Mouse (Mus musculus) thymus, postnatal 14 days (tissue): Measurements from ENCODE around the gene Ndc1.
"Not testable (repeated sequence)": the region's sequence is repeated elsewhere in the genome, so short reads cannot be mapped to it uniquely, and the experiment has no call there.

Experiments used
- DNase-seq: peaks from one replicate; pipeline ENCODE4 v3.0.0; 2021

Gene Ndc1

GRCm38 (mm10) chr4:107366408-107366807 lies 1.2 kb upstream of the Ndc1 start:
- DNase-seq, result not testable (repeated sequence)

GRCm38 (mm10) chr4:107372304-107372703 lies 4.7 kb downstream of the Ndc1 start:
- no peak for DNase-seq

- DNase-seq, result no peak
Measured at GRCm38 (mm10) chr4:107374677-107375076, 7.1 kb downstream of the Ndc1 start.

- no peak for DNase-seq
Measured at GRCm38 (mm10) chr4:107378954-107379353, 11.4 kb downstream of the Ndc1 start.

GRCm38 (mm10) chr4:107380871-107381270 lies 13.3 kb downstream of the Ndc1 start:
- no peak for DNase-seq

- no peak for DNase-seq
Measured at GRCm38 (mm10) chr4:107387038-107387437, 19.5 kb downstream of the Ndc1 start.

GRCm38 (mm10) chr4:107387465-107387864 lies 19.9 kb downstream of the Ndc1 start:
- DNase-seq, result no peak

GRCm38 (mm10) chr4:107388291-107388690 lies 20.7 kb downstream of the Ndc1 start:
- DNase-seq, result no peak

- no peak for DNase-seq
Measured at GRCm38 (mm10) chr4:107389345-107389744, 21.8 kb downstream of the Ndc1 start.

GRCm38 (mm10) chr4:107393771-107394170 lies 26.2 kb downstream of the Ndc1 start:
- DNase-seq, result no peak

- DNase-seq, result no peak
Measured at GRCm38 (mm10) chr4:107420202-107420601, 52.6 kb downstream of the Ndc1 start.

GRCm38 (mm10) chr4:107421711-107422110 lies 54.1 kb downstream of the Ndc1 start:
- no peak for DNase-seq

GRCm38 (mm10) chr4:107422176-107422575 lies 54.6 kb downstream of the Ndc1 start:
- no peak for DNase-seq

- DNase-seq, result no peak
Measured at GRCm38 (mm10) chr4:107425616-107426015, 58.0 kb downstream of the Ndc1 start.

GRCm38 (mm10) chr4:107426631-107427030 lies 59.0 kb downstream of the Ndc1 start:
- no peak for DNase-seq

GRCm38 (mm10) chr4:107432717-107433116 lies 65.1 kb downstream of the Ndc1 start:
- DNase-seq, result no peak

- DNase-seq, result no peak
Measured at GRCm38 (mm10) chr4:107433998-107434355, 66.4 kb downstream of the Ndc1 start.

- DNase-seq, result no peak
Measured at GRCm38 (mm10) chr4:107434356-107435237, 67.0 kb downstream of the Ndc1 start, which contains the start of gene Glis1. Glis1 (plus strand) TSS chr4:107434591.

- no peak for DNase-seq
Measured at GRCm38 (mm10) chr4:107435238-107435946, 67.8 kb downstream of the Ndc1 start.

GRCm38 (mm10) chr4:107436476-107436875 lies 68.9 kb downstream of the Ndc1 start:
- no peak for DNase-seq

GRCm38 (mm10) chr4:107438741-107439140 lies 71.2 kb downstream of the Ndc1 start:
- no peak for DNase-seq

- DNase-seq, result no peak
Measured at GRCm38 (mm10) chr4:107440306-107440705, 72.7 kb downstream of the Ndc1 start.

GRCm38 (mm10) chr4:107442288-107442687 lies 74.7 kb downstream of the Ndc1 start:
- no peak for DNase-seq

GRCm38 (mm10) chr4:107442891-107443483 lies 75.4 kb downstream of the Ndc1 start:
- no peak for DNase-seq
